Mouse (Mus musculus) ES-E14 (cell line): Measurements from ENCODE around the gene Rhob.

Source experiments
- CHD2 ChIP-seq: IDR thresholded peaks from 2 replicates; pipeline ENCODE4 v1.6.1; 2014; ENCODE audit warnings: mild to moderate bottlenecking, low read depth, low read length, inconsistent platforms
- ZNF384 ChIP-seq: IDR thresholded peaks from 2 replicates; pipeline ENCODE4 v1.6.1; 2012; ENCODE audit warnings: low read depth, low read length, inconsistent platforms

- no peak for TF ChIP-seq ZNF384
- TF ChIP-seq CHD2, result no peak
Observed at GRCm38 (mm10) chr12:8463599-8464160, 36.1 kb downstream of the Rhob start.
